Comparison of ENCODE assay signal across 20 mouse cellular contexts in genomic region chr2:146362932-146363331, GRCm38 (mm10).
A peak's percentile ranks its signal among the peaks of the same experiment; 100 is the strongest.
DNase-seq lines count a peak whose midpoint lies in the region; ATAC-seq lines count a peak whose summit lies in the region.
"Had no signal": no experiment of that assay in that cellular context is flagged by ENCODE, and none has a peak within 500 bp of the region (broad histone marks: within the 10 kb centered on the region; RNA-seq: fewer than 3 reads in every experiment).

No protein-coding gene starts in this region.

- no peaks in the 10 kb centered on the region for H3K36me3 ChIP-seq in forebrain, embryonic 14.5 days (ENCODE audit: control insufficient read depth, insufficient read depth, low read length)
- no peaks in the 10 kb centered on the region for H3K36me3 ChIP-seq in forebrain, embryonic 10.5 days (replicated peaks)
- no peaks in the 10 kb centered on the region for H3K36me3 ChIP-seq in neural tube, embryonic 13.5 days
- H3K36me3 ChIP-seq in neural tube, embryonic 15.5 days: no peaks in the 10 kb centered on the region
- no peaks in the 10 kb centered on the region for H3K36me3 ChIP-seq in forebrain, embryonic 16.5 days (ENCODE audit: control insufficient read depth, insufficient read depth)
- H3K36me3 ChIP-seq: embryonic facial prominence, embryonic 15.5 days; hindbrain, embryonic 13.5 days; limb, embryonic 15.5 days; liver, embryonic 15.5 days; midbrain, embryonic 13.5 days had no signal

- DNase-seq in forebrain, embryonic 14.5 days (ENCODE audit: low spot score): peak; percentile 56
- DNase-seq in forebrain, embryonic 10.5 days (ENCODE audit: extremely low spot score, low spot score): no peak
- no peak for DNase-seq in spleen, postnatal 10 days (ENCODE audit: low spot score in 2 of 2)
- DNase-seq in ovary, adult 18-20 months (ENCODE audit: low spot score): no peak
- DNase-seq: adrenal gland, adult 2 months; heart, postnatal 10 days; kidney, adult 11 months; spleen, adult 18-20 months; thymus, postnatal 25 days had no signal

- no peaks in the 10 kb centered on the region for H3K27me3 ChIP-seq in forebrain, embryonic 14.5 days (replicated peaks; ENCODE audit: control insufficient read depth, insufficient read depth, low read length)
- H3K27me3 ChIP-seq in forebrain, embryonic 10.5 days (ENCODE audit: poor library complexity, severe bottlenecking): no peaks in the 10 kb centered on the region
- H3K27me3 ChIP-seq in neural tube, embryonic 13.5 days: no peaks in the 10 kb centered on the region
- no peaks in the 10 kb centered on the region for H3K27me3 ChIP-seq in neural tube, embryonic 15.5 days (replicated peaks)
- no peaks in the 10 kb centered on the region for H3K27me3 ChIP-seq in forebrain, embryonic 16.5 days (replicated peaks; ENCODE audit: control insufficient read depth, insufficient read depth, low read length)
- H3K27me3 ChIP-seq: embryonic facial prominence, embryonic 15.5 days; hindbrain, embryonic 13.5 days; limb, embryonic 15.5 days; liver, embryonic 15.5 days; midbrain, embryonic 13.5 days had no signal

- 77% methylated on average over 1 of the region's 1 CpGs for WGBS in forebrain, embryonic 14.5 days
- 93% methylated on average over 1 of the region's 1 CpGs for WGBS in forebrain, embryonic 10.5 days
- WGBS in neural tube, embryonic 13.5 days: 82% methylated on average over 1 of the region's 1 CpGs
- 72% methylated on average over 1 of the region's 1 CpGs for WGBS in neural tube, embryonic 15.5 days
- WGBS in forebrain, embryonic 16.5 days: 53% methylated on average over 1 of the region's 1 CpGs

- no peak overlapping the region for H3K4me2 ChIP-seq in forebrain, embryonic 14.5 days (ENCODE audit: low read length)
- no peak overlapping the region for H3K4me2 ChIP-seq in neural tube, embryonic 13.5 days
- no peak overlapping the region for H3K4me2 ChIP-seq in neural tube, embryonic 15.5 days
- H3K4me2 ChIP-seq in forebrain, embryonic 16.5 days (ENCODE audit: low read length): no peak overlapping the region
- H3K4me2 ChIP-seq: embryonic facial prominence, embryonic 15.5 days; heart, embryonic 11.5 days; hindbrain, embryonic 13.5 days; limb, embryonic 15.5 days; liver, embryonic 15.5 days; midbrain, embryonic 13.5 days had no signal

- no peak overlapping the region for H3K9ac ChIP-seq in forebrain, embryonic 14.5 days (ENCODE audit: low read length)
- H3K9ac ChIP-seq in neural tube, embryonic 13.5 days: no peak overlapping the region
- no peak overlapping the region for H3K9ac ChIP-seq in neural tube, embryonic 15.5 days (replicated peaks)
- H3K9ac ChIP-seq in forebrain, embryonic 16.5 days (replicated peaks; ENCODE audit: low read depth, low read length): no peak overlapping the region
- H3K9ac ChIP-seq: embryonic facial prominence, embryonic 15.5 days; hindbrain, embryonic 13.5 days; limb, embryonic 15.5 days; liver, embryonic 15.5 days; midbrain, embryonic 13.5 days had no signal

- no peak overlapping the region for H3K4me3 ChIP-seq in forebrain, embryonic 14.5 days (ENCODE audit: low read depth, low read length)
- H3K4me3 ChIP-seq in forebrain, embryonic 10.5 days: no peak overlapping the region
- H3K4me3 ChIP-seq in neural tube, embryonic 13.5 days: no peak overlapping the region
- H3K4me3 ChIP-seq in neural tube, embryonic 15.5 days (replicated peaks): no peak overlapping the region
- H3K4me3 ChIP-seq in forebrain, embryonic 16.5 days (replicated peaks; ENCODE audit: low read length): no peak overlapping the region
- H3K4me3 ChIP-seq: embryonic facial prominence, embryonic 15.5 days; hindbrain, embryonic 13.5 days; limb, embryonic 15.5 days; liver, embryonic 15.5 days; midbrain, embryonic 13.5 days had no signal

- peak overlapping the region; percentile 5; the same call in 1 of the 2 replicates for H3K27ac ChIP-seq in forebrain, embryonic 14.5 days (ENCODE audit: low read depth, low read length)
- H3K27ac ChIP-seq in forebrain, embryonic 10.5 days: no peak overlapping the region
- H3K27ac ChIP-seq in neural tube, embryonic 13.5 days (replicated peaks): 0 out of 2 replicates have a peak overlapping the region, but pooled peaks have one; percentile 3
- no peak overlapping the region for H3K27ac ChIP-seq in neural tube, embryonic 15.5 days (replicated peaks)
- peak overlapping the region; percentile 12; the same call in 1 of the 2 replicates for H3K27ac ChIP-seq in forebrain, embryonic 16.5 days (ENCODE audit: low read length)
- H3K27ac ChIP-seq: embryonic facial prominence, embryonic 15.5 days; hindbrain, embryonic 13.5 days; kidney, postnatal 0 days; limb, embryonic 15.5 days; liver, embryonic 15.5 days; midbrain, embryonic 13.5 days had no signal

- ATAC-seq in forebrain, embryonic 14.5 days: peak; percentile 47; the same call in 1 of the 2 replicates
- no peak for ATAC-seq in neural tube, embryonic 13.5 days (ENCODE audit: low read depth)
- ATAC-seq in neural tube, embryonic 15.5 days (ENCODE audit: low FRiP score): no peak
- peak; percentile 31; the same call in 1 of the 2 replicates for ATAC-seq in forebrain, embryonic 16.5 days
- ATAC-seq: lung, postnatal 0 days; midbrain, embryonic 13.5 days had no signal

- no peaks in the 10 kb centered on the region for H3K9me3 ChIP-seq in forebrain, embryonic 14.5 days (replicated peaks; ENCODE audit: control insufficient read depth, low read length)
- H3K9me3 ChIP-seq in forebrain, embryonic 10.5 days: no peaks in the 10 kb centered on the region
- no peaks in the 10 kb centered on the region for H3K9me3 ChIP-seq in neural tube, embryonic 13.5 days
- no peaks in the 10 kb centered on the region for H3K9me3 ChIP-seq in neural tube, embryonic 15.5 days (replicated peaks)
- H3K9me3 ChIP-seq in forebrain, embryonic 16.5 days (ENCODE audit: control insufficient read depth, low read length): no peaks in the 10 kb centered on the region
- H3K9me3 ChIP-seq: embryonic facial prominence, embryonic 15.5 days; hindbrain, embryonic 13.5 days; limb, embryonic 15.5 days; liver, embryonic 15.5 days; midbrain, embryonic 13.5 days had no signal

- peaks cover 13% of the 10 kb centered on the region; the same call in 1 of the 2 replicates for H3K4me1 ChIP-seq in forebrain, embryonic 14.5 days (ENCODE audit: control insufficient read depth, insufficient read depth, low read length)
- H3K4me1 ChIP-seq in forebrain, embryonic 10.5 days: peaks cover 4% of the 10 kb centered on the region; the same call in 1 of the 2 replicates
- H3K4me1 ChIP-seq in neural tube, embryonic 13.5 days (replicated peaks): peaks cover 5% of the 10 kb centered on the region
- H3K4me1 ChIP-seq in neural tube, embryonic 15.5 days: peaks cover 2% of the 10 kb centered on the region; the same call in 1 of the 2 replicates
- peaks cover 15% of the 10 kb centered on the region for H3K4me1 ChIP-seq in forebrain, embryonic 16.5 days (replicated peaks; ENCODE audit: control insufficient read depth, insufficient read depth, low read length)
- H3K4me1 ChIP-seq: liver, embryonic 15.5 days had no signal

Comparison
In these comparisons a context has a peak if more than half of its experiments do, and no peak if none do; other contexts are left out.
1. H3K27ac ChIP-seq: peak in forebrain, embryonic 14.5 days (single experiment), neural tube, embryonic 13.5 days (single experiment) and forebrain, embryonic 16.5 days (single experiment); none in forebrain, embryonic 10.5 days (single experiment) and neural tube, embryonic 15.5 days (single experiment).
2. ATAC-seq: peak in forebrain, embryonic 14.5 days (single experiment) and forebrain, embryonic 16.5 days (single experiment); none in neural tube, embryonic 13.5 days (single experiment) and neural tube, embryonic 15.5 days (single experiment).